Mouse (Mus musculus) stomach, postnatal 0 days (tissue): ENCODE measurements at regions not wholly inside any gene's neighbourhood (a gene's known extent, or its start where the extent isn't known, plus 50 kb on each side); places are given as distances from the start of the nearest gene placed in this dataset.

Experiments
- CTCF ChIP-seq: IDR thresholded peaks from 2 replicates; pipeline ENCODE4 v1.5.1; 2016; ENCODE audit warnings: antibody characterized with exemption, low read depth, mild to moderate bottlenecking, moderate library complexity
- EP300 ChIP-seq: optimal IDR thresholded peaks from 2 replicates; pipeline ENCODE3; 2016; ENCODE audit warnings: antibody characterized with exemption

DNA sequence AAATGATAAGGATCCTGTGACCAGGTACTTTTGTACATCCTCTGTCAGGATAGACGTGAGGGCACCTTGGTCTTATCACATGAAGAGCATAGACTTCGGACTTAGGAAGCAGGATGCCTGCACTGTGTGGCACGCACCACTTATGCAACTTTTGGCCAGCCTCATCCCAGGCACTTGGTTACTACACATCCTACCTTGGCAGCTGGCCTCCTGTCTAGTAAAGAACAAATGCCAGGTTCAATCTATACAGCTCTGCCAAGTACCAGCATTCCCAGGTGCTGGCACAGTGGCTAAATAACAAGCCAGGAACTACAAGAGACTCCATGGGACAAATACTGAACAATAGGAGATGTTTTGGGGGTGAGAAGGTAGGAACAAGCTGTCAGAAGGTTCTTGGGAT lies 96.7 kb downstream of the Rchy1 start:
- TF ChIP-seq EP300: no peak
- TF ChIP-seq CTCF: no peak
